Mouse (Mus musculus) heart, postnatal 36 days (tissue): ENCODE data around the gene Uhrf1. TPM values are rescaled to one million over a fixed set of nuclear protein-coding genes. Genes with fewer than 3 reads are reported as not detected.

ENCODE experiments used
- DNase-seq, 2 experiments: peaks; one replicate each; pipeline ENCODE4 v3.0.0; 2021 to 2022
- intact Hi-C: fragments of 180-260 bp; cut with DNase I; formaldehyde crosslinking; loops from one replicate; pipeline ENCODE4 v1.15.1; 2025
- total RNA-seq, 2 experiments: library from RNA; stranded (reverse); gene quantifications; 2 replicates each; pipeline ENCODE4 v1.2.3; 2021

The Uhrf1 gene
- total RNA-seq, 2 experiments from 2014 or later = 2.8 to 3.3 TPM

- no peak for DNase-seq
- intact Hi-C loops = no loop called here
Observed at GRCm38 (mm10) chr17:56273482-56273881, 29.6 kb upstream of the Uhrf1 start.

- intact Hi-C loops = no loop called here
- no peak for DNase-seq
Observed at GRCm38 (mm10) chr17:56273986-56274385, 29.1 kb upstream of the Uhrf1 start.

- intact Hi-C loops = no loop called here
Observed at GRCm38 (mm10) chr17:56275842-56276480, 27.2 kb upstream of the Uhrf1 start.

GRCm38 (mm10) chr17:56276643-56277566 lies 26.2 kb upstream of the Uhrf1 start, which contains the start of gene Ticam1:
Gene Ticam1, minus strand, starts transcription at chr17:56276786.
- peak; percentile 85 to 86 for DNase-seq
- intact Hi-C loops = loop anchor here (1.0 kb wide), 1 partner anchor 13 kb away; no protein-coding TSS in a partner anchor

More at GRCm38 (mm10) chr17:56275842-56276480, 27.2 kb upstream of the Uhrf1 start:
- no peak for DNase-seq

GRCm38 (mm10) chr17:56277567-56277893 lies 25.6 kb upstream of the Uhrf1 start:
- intact Hi-C loops = loop anchor here (1.0 kb wide), 1 partner anchor 13 kb away; no protein-coding TSS in a partner anchor
- no peak for DNase-seq

- no peak for DNase-seq
Observed at GRCm38 (mm10) chr17:56278340-56278739, 24.8 kb upstream of the Uhrf1 start.

GRCm38 (mm10) chr17:56279481-56280155 lies 23.5 kb upstream of the Uhrf1 start:
- DNase-seq = peak; percentile 52 to 64
- intact Hi-C loops = no loop called here

More at GRCm38 (mm10) chr17:56278340-56278739, 24.8 kb upstream of the Uhrf1 start:
- intact Hi-C loops = no loop called here

GRCm38 (mm10) chr17:56281193-56281592 lies 21.9 kb upstream of the Uhrf1 start:
- no peak for DNase-seq
- intact Hi-C loops = no loop called here

- intact Hi-C loops = no loop called here
- DNase-seq = no peak
Observed at GRCm38 (mm10) chr17:56282802-56283201, 20.3 kb upstream of the Uhrf1 start.

GRCm38 (mm10) chr17:56283316-56283715 lies 19.8 kb upstream of the Uhrf1 start:
- intact Hi-C loops = no loop called here
- DNase-seq = no peak

GRCm38 (mm10) chr17:56285995-56286394 lies 17.1 kb upstream of the Uhrf1 start:
- intact Hi-C loops = loop anchor here (5.0 kb wide), 1 partner anchor 296 kb away; the partner anchor contains the start of genes Safb and Safb2
- no peak for DNase-seq

- intact Hi-C loops = loop anchor here (5.0 kb wide), 1 partner anchor 294 kb away; the partner anchor contains the start of genes Safb and Safb2
- DNase-seq = peak in 1 of 2 experiments; percentile 53
Observed at GRCm38 (mm10) chr17:56287830-56288229, 15.3 kb upstream of the Uhrf1 start.

GRCm38 (mm10) chr17:56288866-56289265 lies 14.3 kb upstream of the Uhrf1 start:
- DNase-seq = no peak
- intact Hi-C loops = loop anchor here (5.0 kb wide), 1 partner anchor 293 kb away; the partner anchor contains the start of genes Safb and Safb2

GRCm38 (mm10) chr17:56289371-56290331 lies 13.5 kb upstream of the Uhrf1 start:
- intact Hi-C loops = loop anchor here (1.0 to 5.0 kb wide), 2 partner anchors 12 to 293 kb away; partner anchors contain the start of genes Safb and Safb2
- DNase-seq = peak; percentile 60 to 67

GRCm38 (mm10) chr17:56290388-56291170 lies 12.5 kb upstream of the Uhrf1 start:
- intact Hi-C loops = loop anchor here (1.0 kb wide), 1 partner anchor 13 kb away; no protein-coding TSS in a partner anchor
- DNase-seq = peak; percentile 100

GRCm38 (mm10) chr17:56291171-56291511 lies 12.0 kb upstream of the Uhrf1 start:
- DNase-seq = peak; percentile 89 to 93
- intact Hi-C loops = no loop called here

- intact Hi-C loops = loop anchor here (2.0 kb wide), 2 partner anchors 35 to 59 kb away; partner anchors contain the start of gene Kdm4b
- DNase-seq = no peak
Observed at GRCm38 (mm10) chr17:56291826-56292475, 11.2 kb upstream of the Uhrf1 start.
